Mouse (Mus musculus) testis, adult 2 months (tissue): ENCODE results near the gene Abt1.

Experiments used
- CTCF ChIP-seq: fragments of 200-500 bp; IDR thresholded peaks from 2 replicates; pipeline ENCODE4 v1.5.1; 2012; ENCODE audit warnings: low read depth, mild to moderate bottlenecking, inconsistent platforms, low read length, moderate library complexity; ENCODE audit not compliant: control insufficient read depth, insufficient read depth, insufficient replicate concordance
- POLR2A ChIP-seq: fragments of 200-500 bp; IDR thresholded peaks from 2 replicates; pipeline ENCODE4 v1.6.1; 2012; ENCODE audit warnings: low read depth, mild to moderate bottlenecking, inconsistent platforms, low read length, moderate library complexity; ENCODE audit not compliant: control insufficient read depth

- TF ChIP-seq CTCF = no peak
- TF ChIP-seq POLR2A = no peak
Measured at GRCm38 (mm10) chr13:23444451-23444850, 20.8 kb upstream of the Abt1 start.
